Mouse (Mus musculus): ENCODE measurements around the gene CK137956.

CK137956 gene

GRCm38 (mm10) chr4:127972976-127973375, 2.2 kb upstream of the CK137956 start:
- DNase-seq (ENCODE audit: low read depth, low spot score) = no peak
- H3K27me3 ChIP-seq (ENCODE audit: control insufficient read depth, insufficient read depth, low read length, poor library complexity, severe bottlenecking) = no peaks in the 10 kb centered on the region
- no peaks in the 10 kb centered on the region for H3K36me3 ChIP-seq (ENCODE audit: control insufficient read depth, insufficient read depth, low read length, poor library complexity, severe bottlenecking)

GRCm38 (mm10) chr4:127970018-127970421, 731 bp downstream of the CK137956 start:
- no peaks in the 10 kb centered on the region for H3K36me3 ChIP-seq (ENCODE audit: control insufficient read depth, insufficient read depth, low read length, poor library complexity, severe bottlenecking)
- H3K27me3 ChIP-seq (ENCODE audit: control insufficient read depth, insufficient read depth, low read length, poor library complexity, severe bottlenecking) = no peaks in the 10 kb centered on the region
- no peak for DNase-seq (ENCODE audit: low read depth, low spot score)

- Histone ChIP-seq H3K36me3 (ENCODE audit: control insufficient read depth, insufficient read depth, low read length, poor library complexity, severe bottlenecking) (no peaks in the 10 kb centered on the region), H3K27me3 (ENCODE audit: control insufficient read depth, insufficient read depth, low read length, poor library complexity, severe bottlenecking) (no peaks in the 10 kb centered on the region)
- no peak for DNase-seq (ENCODE audit: low read depth, low spot score)
These were observed 1.6 kb downstream of the CK137956 start for GRCm38 (mm10) chr4:127969101-127969500.

- no peaks in the 10 kb centered on the region for H3K36me3 ChIP-seq (ENCODE audit: control insufficient read depth, insufficient read depth, low read length, poor library complexity, severe bottlenecking)
- H3K27me3 ChIP-seq (ENCODE audit: control insufficient read depth, insufficient read depth, low read length, poor library complexity, severe bottlenecking) = no peaks in the 10 kb centered on the region
- DNase-seq (ENCODE audit: low read depth, low spot score) = no peak
These were observed 17.6 kb downstream of the CK137956 start for GRCm38 (mm10) chr4:127953006-127953710.

- H3K27me3 ChIP-seq (ENCODE audit: control insufficient read depth, insufficient read depth, low read length, poor library complexity, severe bottlenecking) = no peaks in the 10 kb centered on the region
- DNase-seq (ENCODE audit: low read depth, low spot score) = no peak
- H3K36me3 ChIP-seq (ENCODE audit: control insufficient read depth, insufficient read depth, low read length, poor library complexity, severe bottlenecking) = no peaks in the 10 kb centered on the region
These were observed 23.1 kb downstream of the CK137956 start for GRCm38 (mm10) chr4:127947696-127948095.

GRCm38 (mm10) chr4:127937474-127937873, 33.3 kb downstream of the CK137956 start:
- Histone ChIP-seq H3K27me3 (ENCODE audit: control insufficient read depth, insufficient read depth, low read length, poor library complexity, severe bottlenecking) (no peaks in the 10 kb centered on the region), H3K36me3 (ENCODE audit: control insufficient read depth, insufficient read depth, low read length, poor library complexity, severe bottlenecking) (no peaks in the 10 kb centered on the region)
- DNase-seq (ENCODE audit: low read depth, low spot score) = no peak

GRCm38 (mm10) chr4:127935369-127935768, 35.4 kb downstream of the CK137956 start:
- H3K27me3 ChIP-seq (ENCODE audit: control insufficient read depth, insufficient read depth, low read length, poor library complexity, severe bottlenecking) = no peaks in the 10 kb centered on the region
- no peak for DNase-seq (ENCODE audit: low read depth, low spot score)
- H3K36me3 ChIP-seq (ENCODE audit: control insufficient read depth, insufficient read depth, low read length, poor library complexity, severe bottlenecking) = no peaks in the 10 kb centered on the region

- H3K27me3 ChIP-seq (ENCODE audit: control insufficient read depth, insufficient read depth, low read length, poor library complexity, severe bottlenecking) = no peaks in the 10 kb centered on the region
- H3K36me3 ChIP-seq (ENCODE audit: control insufficient read depth, insufficient read depth, low read length, poor library complexity, severe bottlenecking) = no peaks in the 10 kb centered on the region
- DNase-seq (ENCODE audit: low read depth, low spot score) = no peak
These were observed 57.2 kb downstream of the CK137956 start for GRCm38 (mm10) chr4:127913551-127913950.

- DNase-seq (ENCODE audit: low read depth, low spot score) = no peak
- no peaks in the 10 kb centered on the region for H3K36me3 ChIP-seq (ENCODE audit: control insufficient read depth, insufficient read depth, low read length, poor library complexity, severe bottlenecking)
- no peaks in the 10 kb centered on the region for H3K27me3 ChIP-seq (ENCODE audit: control insufficient read depth, insufficient read depth, low read length, poor library complexity, severe bottlenecking)
These were observed 63.6 kb downstream of the CK137956 start for GRCm38 (mm10) chr4:127907151-127907550.

GRCm38 (mm10) chr4:127903954-127904353, 66.8 kb downstream of the CK137956 start:
- H3K36me3 ChIP-seq (ENCODE audit: control insufficient read depth, insufficient read depth, low read length, poor library complexity, severe bottlenecking) = no peaks in the 10 kb centered on the region
- no peak for DNase-seq (ENCODE audit: low read depth, low spot score)
- no peaks in the 10 kb centered on the region for H3K27me3 ChIP-seq (ENCODE audit: control insufficient read depth, insufficient read depth, low read length, poor library complexity, severe bottlenecking)

GRCm38 (mm10) chr4:127900893-127901456, 69.8 kb downstream of the CK137956 start:
- DNase-seq (ENCODE audit: low read depth, low spot score) = no peak
- Histone ChIP-seq H3K36me3 (ENCODE audit: control insufficient read depth, insufficient read depth, low read length, poor library complexity, severe bottlenecking) (no peaks in the 10 kb centered on the region), H3K27me3 (ENCODE audit: control insufficient read depth, insufficient read depth, low read length, poor library complexity, severe bottlenecking) (no peaks in the 10 kb centered on the region)

- H3K36me3 ChIP-seq (ENCODE audit: control insufficient read depth, insufficient read depth, low read length, poor library complexity, severe bottlenecking) = no peaks in the 10 kb centered on the region
- no peaks in the 10 kb centered on the region for H3K27me3 ChIP-seq (ENCODE audit: control insufficient read depth, insufficient read depth, low read length, poor library complexity, severe bottlenecking)
- no peak for DNase-seq (ENCODE audit: low read depth, low spot score)
These were observed 81.7 kb downstream of the CK137956 start for GRCm38 (mm10) chr4:127889071-127889470.

- H3K36me3 ChIP-seq (ENCODE audit: control insufficient read depth, insufficient read depth, low read length, poor library complexity, severe bottlenecking) = no peaks in the 10 kb centered on the region
- DNase-seq (ENCODE audit: low read depth, low spot score) = no peak
- H3K27me3 ChIP-seq (ENCODE audit: control insufficient read depth, insufficient read depth, low read length, poor library complexity, severe bottlenecking) = no peaks in the 10 kb centered on the region
These were observed 91.8 kb downstream of the CK137956 start for GRCm38 (mm10) chr4:127878966-127879365.

Measured in splenic B cell, adult 2 months (primary cell).